Mouse (Mus musculus) lung, postnatal 0 days (tissue): ENCODE data around the gene Gm38392. TPM values are rescaled to one million over a fixed set of nuclear protein-coding genes. Genes with fewer than 3 reads are reported as not detected.

Experiments
- ATAC-seq: fragments of 200-750 bp; cut with Nextera tagmentation; 2 replicates; pipeline ENCODE4 v1.8.0; 2017; ENCODE audit warnings: moderate library complexity
- DNase-seq: peaks from one replicate; pipeline ENCODE4 v3.0.0-alpha.2; 2016; ENCODE audit warnings: low spot score
- H3K27ac ChIP-seq: fragments of 300-500 bp; sonication (generic); 2 replicates; pipeline ENCODE4 v1.5.1; 2014; ENCODE audit warnings: antibody characterized with exemption, mild to moderate bottlenecking, low read length, mixed read lengths
- H3K27me3 ChIP-seq: fragments of 300-500 bp; sonication (generic); replicated peaks from 2 replicates; pipeline ENCODE4 v1.6.1; 2014; ENCODE audit warnings: low read length, mixed read lengths; ENCODE audit not compliant: insufficient read depth
- H3K36me3 ChIP-seq: fragments of 300-500 bp; sonication (generic); 2 replicates; pipeline ENCODE4 v1.6.1; 2014; ENCODE audit warnings: low read length, mixed read lengths; ENCODE audit not compliant: insufficient read depth
- H3K4me1 ChIP-seq: fragments of 300-500 bp; sonication (generic); 2 replicates; pipeline ENCODE4 v1.6.1; 2014; ENCODE audit warnings: antibody characterized with exemption, low read depth, low read length, mixed read lengths; ENCODE audit not compliant: insufficient read depth
- H3K4me2 ChIP-seq: fragments of 300-500 bp; sonication (generic); replicated peaks from 2 replicates; pipeline ENCODE4 v1.6.1; 2014; ENCODE audit warnings: low read depth, mild to moderate bottlenecking, low read length, moderate library complexity, mixed read lengths
- H3K4me3 ChIP-seq: fragments of 300-500 bp; sonication (generic); 2 replicates; pipeline ENCODE4 v1.5.1; 2014; ENCODE audit warnings: low read depth, low read length
- H3K9ac ChIP-seq: fragments of 300-500 bp; sonication (generic); replicated peaks from 2 replicates; pipeline ENCODE4 v1.6.1; 2014; ENCODE audit warnings: low read depth, mild to moderate bottlenecking
- H3K9me3 ChIP-seq: fragments of 300-500 bp; sonication (generic); 2 replicates; pipeline ENCODE4 v1.6.1; 2016; ENCODE audit warnings: low read length, mixed read lengths
- CTCF ChIP-seq: IDR thresholded peaks from 2 replicates; pipeline ENCODE4 v1.5.1; 2016; ENCODE audit warnings: antibody characterized with exemption, mild to moderate bottlenecking
- EP300 ChIP-seq: IDR thresholded peaks from 2 replicates; pipeline ENCODE4 v1.6.1; 2016; ENCODE audit warnings: antibody characterized with exemption, mild to moderate bottlenecking, control low read depth
- WGBS: fragments of 180-500 bp; shearing (Covaris S2); extraction: QIAGEN DNeasy Blood & Tissue Kit; methylation state at CpG from one replicate; pipeline ENCODE4 v1.1.7; 2014; 5-methylcytosine and 5-hydroxymethylcytosine counted together
- polyA plus RNA-seq: library from polyadenylated mRNA; unstranded; fragments of >200 nt; fragmentation: Nextera tagmentation; extraction: Ambion mirVana; gene quantifications from 2 replicates; pipeline ENCODE4 v1.2.1, GENCODE M21; 2015

The Gm38392 gene
- polyA plus RNA-seq, 1 experiment from 2014 or later: 1.8 TPM

- H3K4me2 ChIP-seq: no peak overlapping the region
- H3K9me3 ChIP-seq: no peaks in the 10 kb centered on the region
- TF ChIP-seq CTCF: no peak
- TF ChIP-seq EP300: no peak
- H3K9ac ChIP-seq: no peak overlapping the region
- H3K27ac ChIP-seq: no peak overlapping the region
- WGBS: 72% methylated on average over 6 of the region's 6 CpGs
- no peaks in the 10 kb centered on the region for H3K36me3 ChIP-seq
- ATAC-seq (no peak), DNase-seq (no peak)
- H3K4me1 ChIP-seq: no peaks in the 10 kb centered on the region
- no peaks in the 10 kb centered on the region; the same call in 1 of the 2 replicates for H3K27me3 ChIP-seq
- H3K4me3 ChIP-seq: no peak overlapping the region
Observed at GRCm38 (mm10) chr3:88229526-88229925, 57.5 kb downstream of the Gm38392 start.

GRCm38 (mm10) chr3:88228906-88229305, 58.1 kb downstream of the Gm38392 start:
- Histone ChIP-seq H3K4me3 (no peak overlapping the region), H3K9me3 (no peaks in the 10 kb centered on the region), H3K4me1 (no peaks in the 10 kb centered on the region), H3K27ac (no peak overlapping the region), H3K36me3 (no peaks in the 10 kb centered on the region), H3K27me3 (no peaks in the 10 kb centered on the region; the same call in 1 of the 2 replicates), H3K4me2 (no peak overlapping the region), H3K9ac (no peak overlapping the region)
- no peak for TF ChIP-seq EP300
- WGBS: 47% methylated on average over 4 of the region's 4 CpGs
- no peak for ATAC-seq
- no peak for DNase-seq

DNA sequence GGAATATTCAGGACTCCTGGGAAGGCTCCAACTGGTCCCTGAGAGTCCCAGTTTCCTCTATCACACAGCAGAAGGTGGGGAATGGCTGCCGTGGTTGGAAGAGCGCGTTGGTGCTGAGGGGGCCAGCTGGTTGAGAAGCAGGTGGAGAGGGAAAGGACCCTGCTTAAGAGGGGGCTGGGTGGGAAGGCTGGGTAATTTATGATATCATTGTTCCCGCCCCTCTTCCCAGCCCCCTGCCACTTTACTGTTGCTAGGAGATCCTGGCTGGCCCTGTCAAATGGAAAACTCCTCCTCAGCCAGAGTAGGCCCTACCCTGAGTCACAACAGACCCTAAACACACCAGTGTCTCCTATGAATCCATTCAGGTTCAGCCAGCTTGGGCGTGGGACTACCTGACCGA, 59.0 kb downstream of the Gm38392 start:
- no peak overlapping the region for H3K4me2 ChIP-seq
- no peak overlapping the region for H3K9ac ChIP-seq
- no peaks in the 10 kb centered on the region for H3K4me1 ChIP-seq
- H3K27ac ChIP-seq: no peak overlapping the region
- ATAC-seq (no peak), DNase-seq (no peak)
- 38% methylated on average over 6 of the region's 6 CpGs for WGBS
- H3K4me3 ChIP-seq: no peak overlapping the region
- no peaks in the 10 kb centered on the region for H3K36me3 ChIP-seq
- H3K27me3 ChIP-seq: no peaks in the 10 kb centered on the region; the same call in 1 of the 2 replicates
- no peaks in the 10 kb centered on the region for H3K9me3 ChIP-seq
- TF ChIP-seq CTCF (no peak), EP300 (no peak)

- 28% methylated on average over 4 of the region's 4 CpGs for WGBS
- DNase-seq (no peak), ATAC-seq (no peak)
- Histone ChIP-seq H3K4me3 (no peak overlapping the region), H3K9ac (no peak overlapping the region), H3K9me3 (no peaks in the 10 kb centered on the region), H3K4me2 (no peak overlapping the region), H3K27me3 (no peaks in the 10 kb centered on the region; the same call in 1 of the 2 replicates), H3K36me3 (no peaks in the 10 kb centered on the region), H3K4me1 (no peaks in the 10 kb centered on the region), H3K27ac (no peak overlapping the region)
- TF ChIP-seq CTCF (no peak), EP300 (no peak)
Observed at GRCm38 (mm10) chr3:88227260-88227659, 59.8 kb downstream of the Gm38392 start.

DNA sequence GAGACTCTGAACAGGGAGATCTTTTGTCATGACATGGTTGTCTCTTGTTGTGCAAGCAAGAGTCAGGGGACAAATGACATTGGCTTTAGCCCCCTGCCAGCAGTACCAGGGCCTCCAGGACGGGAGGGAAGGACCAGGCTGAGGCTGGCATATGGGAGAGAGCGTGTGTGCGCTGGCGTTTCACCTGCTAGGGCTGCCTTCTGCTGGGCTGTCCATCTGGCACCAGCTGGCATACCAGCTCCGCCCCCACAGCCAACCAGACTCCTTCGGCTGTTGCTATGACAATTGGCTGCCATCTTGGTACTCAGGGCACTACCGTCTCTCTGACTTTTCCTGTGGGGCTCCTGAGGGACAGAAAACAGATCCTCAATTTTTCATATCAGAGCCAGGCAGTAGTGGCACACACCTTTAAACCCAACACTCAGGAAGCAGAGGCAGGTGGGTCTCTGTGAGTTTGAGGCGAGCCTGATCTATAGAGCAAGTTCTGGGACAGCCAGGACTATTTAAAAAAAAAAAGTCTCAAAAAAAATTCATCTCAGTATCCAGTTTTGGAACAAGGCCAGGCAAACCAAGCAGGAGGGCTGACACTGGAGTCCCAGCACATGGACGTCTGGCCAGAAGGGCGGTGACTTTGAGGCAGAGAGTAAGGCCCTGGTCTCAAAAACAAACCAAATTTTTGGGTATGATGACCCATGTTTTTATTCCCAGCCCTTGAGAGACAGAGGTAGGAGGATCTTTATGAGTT, 60.7 kb downstream of the Gm38392 start:
- H3K9me3 ChIP-seq: no peaks in the 10 kb centered on the region
- no peak overlapping the region for H3K9ac ChIP-seq
- no peak overlapping the region for H3K4me3 ChIP-seq
- no peaks in the 10 kb centered on the region for H3K4me1 ChIP-seq
- TF ChIP-seq CTCF (no peak), EP300 (no peak)
- H3K36me3 ChIP-seq: no peaks in the 10 kb centered on the region
- no peak overlapping the region for H3K27ac ChIP-seq
- no peak overlapping the region for H3K4me2 ChIP-seq
- H3K27me3 ChIP-seq: peaks cover 2% of the 10 kb centered on the region; the same call in 1 of the 2 replicates
- ATAC-seq (no peak), DNase-seq (no peak)
- WGBS: 84% methylated on average over 10 of the region's 10 CpGs

- H3K4me2 ChIP-seq: no peak overlapping the region
Observed at GRCm38 (mm10) chr3:88224929-88225328, 62.1 kb downstream of the Gm38392 start.

More at GRCm38 (mm10) chr3:88224929-88225328, 62.1 kb downstream of the Gm38392 start:
- Histone ChIP-seq H3K27ac (no peak overlapping the region), H3K27me3 (peaks cover 15% of the 10 kb centered on the region; the same call in 1 of the 2 replicates), H3K9ac (no peak overlapping the region), H3K4me1 (no peaks in the 10 kb centered on the region), H3K9me3 (no peaks in the 10 kb centered on the region), H3K4me3 (no peak overlapping the region), H3K36me3 (no peaks in the 10 kb centered on the region)
- TF ChIP-seq CTCF: no peak
- TF ChIP-seq EP300: no peak
- 52% methylated on average over 2 of the region's 2 CpGs for WGBS
- no peak for DNase-seq
- no peak for ATAC-seq
